Mouse (Mus musculus) 416B (cell line): Measurements from ENCODE around the gene Mrpl43.

ENCODE experiments used
- DNase-seq: peaks from one replicate; pipeline ENCODE4 v3.0.0; 2011; ENCODE audit warnings: low read depth

The Mrpl43 gene

GRCm38 (mm10) chr19:44968329-44968728 is 37.9 kb downstream of the Mrpl43 start:
- DNase-seq, result no peak

- no peak for DNase-seq
Observed at GRCm38 (mm10) chr19:44965978-44966377, 40.3 kb downstream of the Mrpl43 start.

DNA sequence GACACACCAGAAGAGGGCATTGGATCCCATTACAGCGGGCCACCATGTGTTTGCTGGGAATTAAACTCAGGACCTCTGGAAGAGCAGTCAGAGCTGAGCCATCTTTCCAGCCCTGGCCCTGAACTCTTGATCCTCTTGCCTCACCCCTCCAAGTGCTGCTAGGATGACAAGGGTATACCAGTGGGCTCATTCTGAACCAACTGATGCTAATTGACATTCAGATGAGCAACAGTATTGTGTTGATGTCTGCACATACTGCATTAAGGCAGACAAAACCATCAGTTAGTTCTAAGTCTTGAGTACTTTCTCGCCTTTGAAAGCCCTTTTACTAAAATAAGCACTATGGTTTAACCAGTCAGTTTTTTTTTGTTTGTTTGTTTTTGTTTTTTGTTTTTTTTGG is 46.6 kb downstream of the Mrpl43 start:
- no peak for DNase-seq
